Mouse (Mus musculus): ENCODE results near the gene Arhgap22. TPM values are rescaled to one million over a fixed set of nuclear protein-coding genes. Genes with fewer than 3 reads are reported as not detected.

Gene Arhgap22
- polyA plus RNA-seq, 1 experiment: 28.1 TPM

DNA sequence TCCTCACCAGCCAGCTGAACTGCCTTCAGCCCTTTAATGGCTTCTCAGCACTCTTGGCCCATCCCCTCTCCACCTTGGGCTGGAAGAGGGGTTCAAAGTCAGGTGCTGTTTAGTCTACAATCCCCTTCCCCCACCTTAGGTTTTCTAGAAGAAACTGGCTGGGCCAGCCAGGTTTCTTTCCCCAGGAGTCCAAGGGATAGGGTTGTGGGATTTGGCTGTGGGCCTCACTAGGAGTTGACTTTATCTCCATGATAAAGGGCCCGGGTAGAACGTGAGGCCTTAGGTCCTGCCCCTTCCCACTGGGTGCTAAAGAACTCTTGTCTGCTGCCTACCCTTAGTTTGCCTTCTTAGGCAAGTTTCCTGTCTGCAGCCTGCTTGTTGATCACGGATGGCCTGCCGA, 117.8 kb downstream of the Arhgap22 start:
- H3K4me3 ChIP-seq (replicated peaks; ENCODE audit: extremely low read depth, low read depth, low read length): no peak overlapping the region
- H3K4me1 ChIP-seq (ENCODE audit: control insufficient read depth, insufficient read depth, low read length): no peaks in the 10 kb centered on the region
- 53% methylated on average over 4 of the region's 4 CpGs for WGBS
- TF ChIP-seq CTCF (IDR thresholded peaks at IDR 0.05; ENCODE audit: insufficient read depth, low read length) (no peak), POLR2A (IDR thresholded peaks at IDR 0.05; ENCODE audit: borderline replicate concordance, extremely low read depth, low read depth, low read length) (no peak)
- DNase-seq: no peak

GRCm38 (mm10) chr14:33333833-33334232, 120.0 kb downstream of the Arhgap22 start:
- TF ChIP-seq CTCF (IDR thresholded peaks at IDR 0.05; ENCODE audit: insufficient read depth, low read length) (peak; percentile 87), POLR2A (IDR thresholded peaks at IDR 0.05; ENCODE audit: borderline replicate concordance, extremely low read depth, low read depth, low read length) (no peak)
- no peaks in the 10 kb centered on the region for H3K4me1 ChIP-seq (ENCODE audit: control insufficient read depth, insufficient read depth, low read length)
- 78% methylated on average over 4 of the region's 4 CpGs for WGBS
- peak; percentile 20 for DNase-seq
- no peak overlapping the region for H3K4me3 ChIP-seq (replicated peaks; ENCODE audit: extremely low read depth, low read depth, low read length)

DNA sequence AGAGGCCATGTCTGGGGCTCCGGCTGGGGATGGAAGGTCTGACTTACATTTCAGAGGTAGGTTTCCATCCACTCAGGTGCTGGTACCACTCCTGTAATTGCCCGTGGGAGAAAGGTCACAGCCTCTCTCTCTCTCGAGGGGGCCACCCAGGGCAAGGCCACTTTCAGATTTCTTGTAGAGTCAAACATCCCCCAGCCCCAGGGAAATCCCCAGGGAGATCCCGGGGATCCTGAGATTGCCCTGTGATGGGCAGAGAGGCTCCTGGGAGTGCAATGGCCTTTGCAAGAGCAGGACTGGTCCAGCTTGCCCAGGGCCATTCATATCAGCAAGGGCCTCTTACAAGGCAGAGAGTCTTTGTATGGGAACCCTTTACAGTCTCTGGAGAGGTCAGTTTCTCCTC, 120.6 kb downstream of the Arhgap22 start:
- 67% methylated on average over 4 of the region's 4 CpGs for WGBS
- Histone ChIP-seq H3K4me1 (ENCODE audit: control insufficient read depth, insufficient read depth, low read length) (no peaks in the 10 kb centered on the region), H3K4me3 (replicated peaks; ENCODE audit: extremely low read depth, low read depth, low read length) (no peak overlapping the region)
- TF ChIP-seq CTCF (IDR thresholded peaks at IDR 0.05; ENCODE audit: insufficient read depth, low read length) (no peak), POLR2A (IDR thresholded peaks at IDR 0.05; ENCODE audit: borderline replicate concordance, extremely low read depth, low read depth, low read length) (no peak)
- DNase-seq: no peak

DNA sequence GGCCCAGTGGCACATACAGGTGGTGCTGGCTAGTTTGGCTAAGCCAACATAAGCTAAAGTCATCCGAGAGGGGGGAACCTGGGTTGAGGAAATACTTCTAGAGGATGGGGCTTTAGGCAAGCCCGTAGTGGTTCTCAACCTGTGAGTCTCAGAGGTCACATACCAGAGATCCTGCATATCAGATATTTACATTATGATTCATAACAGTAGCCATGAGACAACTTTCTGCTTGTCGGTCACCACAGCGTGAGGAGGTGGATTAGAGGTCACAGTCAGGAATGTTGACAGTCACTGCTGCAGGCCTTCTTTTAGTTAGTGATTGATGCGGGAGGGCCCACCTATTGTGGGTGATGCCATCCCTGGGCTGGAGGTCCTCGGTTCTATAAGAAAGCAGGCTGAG, 121.9 kb downstream of the Arhgap22 start:
- DNase-seq: no peak
- H3K4me3 ChIP-seq (replicated peaks; ENCODE audit: extremely low read depth, low read depth, low read length): no peak overlapping the region
- no peak for TF ChIP-seq POLR2A (IDR thresholded peaks at IDR 0.05; ENCODE audit: borderline replicate concordance, extremely low read depth, low read depth, low read length)
- no peak for TF ChIP-seq CTCF (IDR thresholded peaks at IDR 0.05; ENCODE audit: insufficient read depth, low read length)
- WGBS: 46% methylated on average over 6 of the region's 6 CpGs
- no peaks in the 10 kb centered on the region for H3K4me1 ChIP-seq (ENCODE audit: control insufficient read depth, insufficient read depth, low read length)

DNA sequence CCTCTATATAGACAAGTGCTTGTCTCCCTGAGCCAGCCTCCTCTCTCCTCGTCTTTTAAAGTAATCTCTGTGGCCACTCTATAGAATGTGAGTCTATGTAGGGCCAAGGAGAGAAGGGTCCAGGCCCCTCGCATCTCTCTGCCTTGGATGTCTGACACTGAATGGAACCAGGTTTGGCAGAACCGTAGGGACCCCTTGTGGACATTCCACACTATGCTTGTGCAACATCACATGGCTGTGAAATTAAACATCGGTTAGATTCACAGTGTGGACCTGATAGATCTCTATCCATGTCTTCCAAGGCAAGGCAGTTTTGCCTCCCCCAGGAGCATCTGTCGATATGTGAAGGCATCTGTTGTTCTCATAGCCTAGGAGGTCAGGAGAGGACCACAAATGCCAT, 124.9 kb downstream of the Arhgap22 start:
- no peak for TF ChIP-seq CTCF (IDR thresholded peaks at IDR 0.05; ENCODE audit: insufficient read depth, low read length)
- no peak for TF ChIP-seq POLR2A (IDR thresholded peaks at IDR 0.05; ENCODE audit: borderline replicate concordance, extremely low read depth, low read depth, low read length)
- 63% methylated on average over 5 of the region's 5 CpGs for WGBS
- Histone ChIP-seq H3K4me1 (ENCODE audit: control insufficient read depth, insufficient read depth, low read length) (no peaks in the 10 kb centered on the region), H3K4me3 (replicated peaks; ENCODE audit: extremely low read depth, low read depth, low read length) (no peak overlapping the region)
- no peak for DNase-seq

- TF ChIP-seq CTCF (IDR thresholded peaks at IDR 0.05; ENCODE audit: insufficient read depth, low read length): no peak
- TF ChIP-seq POLR2A (IDR thresholded peaks at IDR 0.05; ENCODE audit: borderline replicate concordance, extremely low read depth, low read depth, low read length): no peak
- Histone ChIP-seq H3K4me1 (ENCODE audit: control insufficient read depth, insufficient read depth, low read length) (peaks cover 8% of the 10 kb centered on the region), H3K4me3 (replicated peaks; ENCODE audit: extremely low read depth, low read depth, low read length) (no peak overlapping the region)
- WGBS: 81% methylated on average over 14 of the region's 14 CpGs
- DNase-seq: no peak
Measured at GRCm38 (mm10) chr14:33343131-33343725, 129.4 kb downstream of the Arhgap22 start.

- 36% methylated on average over 6 of the region's 6 CpGs for WGBS
- Histone ChIP-seq H3K4me3 (replicated peaks; ENCODE audit: extremely low read depth, low read depth, low read length) (no peak overlapping the region), H3K4me1 (ENCODE audit: control insufficient read depth, insufficient read depth, low read length) (peaks cover 8% of the 10 kb centered on the region)
- TF ChIP-seq POLR2A (IDR thresholded peaks at IDR 0.05; ENCODE audit: borderline replicate concordance, extremely low read depth, low read depth, low read length) (no peak), CTCF (IDR thresholded peaks at IDR 0.05; ENCODE audit: insufficient read depth, low read length) (no peak)
- DNase-seq: peak; percentile 41
Measured at GRCm38 (mm10) chr14:33346546-33346945, 132.7 kb downstream of the Arhgap22 start.

DNA sequence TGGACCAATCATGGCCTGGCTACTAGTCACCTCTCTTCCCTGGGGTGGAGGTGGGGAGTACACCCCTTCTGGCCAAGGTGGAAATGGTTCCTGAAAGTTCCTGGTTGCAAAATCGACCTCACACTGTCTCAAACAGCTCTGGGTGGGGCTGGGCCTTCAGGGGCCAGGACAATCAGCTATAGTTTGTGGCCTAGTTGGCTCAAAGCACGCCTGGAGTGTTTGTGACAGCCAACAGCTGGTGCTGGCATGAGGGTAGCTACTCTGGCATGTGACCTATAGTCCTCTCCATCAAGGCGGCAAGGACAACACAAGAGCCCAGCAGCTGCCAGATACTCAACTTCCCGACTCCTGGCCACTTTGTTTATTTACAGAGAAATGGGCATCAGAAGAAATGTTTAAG, 133.9 kb downstream of the Arhgap22 start:
- 17% methylated on average over 4 of the region's 4 CpGs for WGBS
- Histone ChIP-seq H3K4me3 (replicated peaks; ENCODE audit: extremely low read depth, low read depth, low read length) (no peak overlapping the region), H3K4me1 (ENCODE audit: control insufficient read depth, insufficient read depth, low read length) (peaks cover 11% of the 10 kb centered on the region)
- TF ChIP-seq POLR2A (IDR thresholded peaks at IDR 0.05; ENCODE audit: borderline replicate concordance, extremely low read depth, low read depth, low read length) (no peak), CTCF (IDR thresholded peaks at IDR 0.05; ENCODE audit: insufficient read depth, low read length) (no peak)
- peak; percentile 61 for DNase-seq

- no peak for DNase-seq
- WGBS: 14% methylated on average over 1 of the region's 1 CpGs
- Histone ChIP-seq H3K4me1 (ENCODE audit: control insufficient read depth, insufficient read depth, low read length) (peaks cover 15% of the 10 kb centered on the region), H3K4me3 (replicated peaks; ENCODE audit: extremely low read depth, low read depth, low read length) (no peak overlapping the region)
- TF ChIP-seq POLR2A (IDR thresholded peaks at IDR 0.05; ENCODE audit: borderline replicate concordance, extremely low read depth, low read depth, low read length) (no peak), CTCF (IDR thresholded peaks at IDR 0.05; ENCODE audit: insufficient read depth, low read length) (no peak)
Measured at GRCm38 (mm10) chr14:33348146-33348545, 134.3 kb downstream of the Arhgap22 start.

DNA sequence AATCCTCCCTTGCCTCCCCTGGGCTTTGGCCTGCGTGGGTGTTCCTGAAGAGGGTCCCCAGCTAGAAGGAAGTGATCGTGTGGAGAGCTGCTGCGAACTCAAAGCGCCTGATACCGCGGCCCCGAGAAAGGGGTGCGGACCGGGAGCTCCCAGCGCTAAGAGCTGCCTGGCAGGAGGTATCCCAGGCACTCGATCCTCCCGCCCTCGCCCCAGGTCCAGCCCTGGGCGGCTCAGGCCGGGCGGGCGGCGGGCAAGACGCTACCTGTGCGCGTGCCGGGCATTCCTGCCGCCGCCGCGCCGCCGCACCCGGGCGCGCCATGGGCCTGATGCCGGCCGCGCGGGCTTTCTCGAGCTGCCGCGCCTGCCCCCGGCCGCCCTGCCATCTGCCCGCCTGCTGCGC, 137.2 kb downstream of the Arhgap22 start:
- TF ChIP-seq POLR2A (IDR thresholded peaks at IDR 0.05; ENCODE audit: borderline replicate concordance, extremely low read depth, low read depth, low read length) (no peak), CTCF (IDR thresholded peaks at IDR 0.05; ENCODE audit: insufficient read depth, low read length) (no peak)
- DNase-seq: peak; percentile 59
- Histone ChIP-seq H3K4me1 (ENCODE audit: control insufficient read depth, insufficient read depth, low read length) (peaks cover 15% of the 10 kb centered on the region), H3K4me3 (replicated peaks; ENCODE audit: extremely low read depth, low read depth, low read length) (peak overlapping the region; percentile 11)
- WGBS: 4% methylated on average over 39 of the region's 42 CpGs

Data from lung, adult 2 months (tissue).